Mouse (Mus musculus): ENCODE data around the gene Aldh3b2. TPM values are rescaled to one million over a fixed set of nuclear protein-coding genes. Genes with fewer than 3 reads are reported as not detected.

Aldh3b2 gene
- 0.11 TPM for polyA plus RNA-seq (2012; fragmentation: generic; extraction: Trizol)

DNA sequence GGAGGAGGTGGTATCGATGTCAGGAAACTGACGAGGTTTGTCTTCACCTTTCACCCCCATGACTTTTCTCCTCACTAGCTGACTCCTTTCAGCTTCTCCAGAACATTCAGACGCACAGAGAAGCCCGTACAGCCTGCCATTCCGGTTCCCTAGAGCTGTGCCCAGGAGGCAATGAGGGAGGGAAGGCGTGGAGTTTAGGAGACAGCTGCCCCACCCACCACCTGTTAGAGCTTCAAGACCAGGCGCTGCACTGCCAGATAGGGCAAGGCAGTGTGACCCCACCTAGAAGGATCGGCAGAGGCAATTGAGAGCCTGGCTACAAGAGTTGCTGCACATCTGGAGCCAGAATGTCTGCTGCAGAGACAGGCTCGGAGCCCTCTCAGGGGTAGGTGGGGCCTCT lies at the start of gene Aldh3b2:
Gene Aldh3b2, plus strand, starts transcription at position 100 of the 400 bp plus-strand sequence.
- Histone ChIP-seq H3K4me2 (ENCODE audit: low read depth) (no peak within 1 kb of the TSS), H3K27me3 (ENCODE audit: control insufficient read depth, insufficient read depth, insufficient read length) (peaks cover 24% of the 10 kb centered on the region), H3K36me3 (ENCODE audit: control insufficient read depth, insufficient read depth) (no peaks in the 10 kb centered on the region), H3K79me2 (ENCODE audit: control insufficient read depth, insufficient read depth) (no peaks in the 10 kb centered on the region), H3K4me3 (no peak within 1 kb of the TSS), H3ac (ENCODE audit: control insufficient read depth, insufficient read length) (no peak within 1 kb of the TSS)
- TF ChIP-seq TCF3 (IDR thresholded peaks at IDR 0.05; ENCODE audit: insufficient read length, low read depth) (no peak), CEBPB (IDR thresholded peaks at IDR 0.05; ENCODE audit: insufficient read depth, poor library complexity, severe bottlenecking) (no peak), TCF12 (IDR thresholded peaks at IDR 0.05; ENCODE audit: insufficient read depth, poor library complexity, severe bottlenecking) (no peak), MAX (IDR thresholded peaks at IDR 0.05; ENCODE audit: low read depth) (no peak), MYOD1 (IDR thresholded peaks at IDR 0.05; ENCODE audit: control insufficient read depth in 1 of 3, insufficient read length in 2 of 3, low read depth in 2 of 3) (peak in 2 of 3 experiments; percentile 68 to 81), USF1 (IDR thresholded peaks at IDR 0.05; ENCODE audit: low read depth) (no peak), MYOG (IDR thresholded peaks at IDR 0.05; ENCODE audit: control insufficient read depth in 1 of 3, insufficient read depth in 1 of 3, insufficient read length in 2 of 3, low read depth in 2 of 3) (peak in 2 of 3 experiments; percentile 39 to 78)

DNA sequence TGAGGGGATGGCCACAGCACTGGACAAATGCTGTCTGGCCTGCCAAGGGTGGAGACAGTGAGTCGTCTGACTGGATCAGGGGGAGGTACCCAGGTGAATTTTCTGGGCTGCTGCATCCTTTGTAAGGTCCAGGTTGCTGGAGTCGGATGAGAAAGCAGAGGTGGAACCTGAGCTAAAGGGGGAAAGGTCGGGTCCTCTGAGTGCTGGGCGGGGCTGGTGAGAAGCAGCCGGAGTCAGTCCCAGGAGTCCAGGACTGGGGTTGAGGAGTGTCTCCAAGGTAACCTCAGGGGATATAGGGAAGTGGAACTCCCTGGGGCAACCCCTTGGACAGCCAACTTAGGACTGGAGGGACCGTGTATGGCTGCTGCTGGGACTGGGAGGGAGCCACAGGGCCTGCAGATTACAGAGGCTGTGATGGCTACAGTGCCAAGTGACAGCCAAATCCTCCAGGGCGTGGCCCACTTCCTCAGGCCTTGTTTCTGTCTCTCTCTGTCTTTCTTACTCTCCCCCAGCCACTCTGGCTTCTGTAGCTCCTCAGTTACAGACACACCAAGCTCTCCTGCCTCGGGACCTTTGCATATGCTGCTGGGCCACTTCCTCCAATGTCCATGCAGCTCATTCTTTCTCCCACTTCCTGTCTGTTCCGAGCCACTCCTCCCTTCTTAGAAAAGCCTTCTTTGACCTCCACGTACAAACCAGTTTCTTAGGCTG lies 49.3 kb upstream of the Aldh3b2 start:
- Histone ChIP-seq H3K79me2 (ENCODE audit: control insufficient read depth, insufficient read depth) (no peaks in the 10 kb centered on the region), H3K4me2 (ENCODE audit: low read depth) (peak overlapping the region; percentile 34), H3K27me3 (ENCODE audit: control insufficient read depth, insufficient read depth, insufficient read length) (no peaks in the 10 kb centered on the region), H3ac (ENCODE audit: control insufficient read depth, insufficient read length) (no peak overlapping the region), H3K36me3 (ENCODE audit: control insufficient read depth, insufficient read depth) (no peaks in the 10 kb centered on the region), H3K4me3 (no peak overlapping the region)
- TF ChIP-seq MYOD1 (IDR thresholded peaks at IDR 0.05; ENCODE audit: control insufficient read depth in 1 of 3, insufficient read length in 2 of 3, low read depth in 2 of 3), result peak in 1 of 3 experiments; percentile 34
- TF ChIP-seq E2F4 (IDR thresholded peaks at IDR 0.05; ENCODE audit: insufficient read depth), result no peak
- peak in 1 of 3 experiments; percentile 33 for TF ChIP-seq MYOG (IDR thresholded peaks at IDR 0.05; ENCODE audit: control insufficient read depth in 1 of 3, insufficient read depth in 1 of 3, insufficient read length in 2 of 3, low read depth in 2 of 3)

DNA sequence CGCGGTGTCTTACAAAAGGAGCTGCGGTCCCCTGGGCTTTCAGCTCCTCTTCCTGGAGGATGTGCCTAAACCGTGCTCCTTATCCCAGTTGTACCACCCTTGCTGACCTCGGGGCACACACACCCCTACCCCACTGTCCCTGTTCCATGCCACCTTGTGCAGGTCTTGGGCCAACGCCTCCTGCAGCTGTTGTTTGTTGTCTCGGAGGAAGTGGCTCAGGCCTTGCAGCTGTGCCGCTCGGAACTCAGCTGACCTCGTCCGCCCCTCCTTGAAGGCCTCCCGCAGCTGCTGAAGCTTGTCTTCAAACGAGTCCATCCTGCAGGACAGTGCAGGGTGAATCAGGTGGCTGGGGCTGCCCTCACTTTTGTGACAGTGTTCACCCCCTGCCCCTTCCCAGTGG lies 48.5 kb upstream of the Aldh3b2 start:
- Histone ChIP-seq H3ac (ENCODE audit: control insufficient read depth, insufficient read length) (no peak overlapping the region), H3K36me3 (ENCODE audit: control insufficient read depth, insufficient read depth) (no peaks in the 10 kb centered on the region), H3K27me3 (ENCODE audit: control insufficient read depth, insufficient read depth, insufficient read length) (no peaks in the 10 kb centered on the region), H3K4me2 (ENCODE audit: low read depth) (peak overlapping the region; percentile 55), H3K4me3 (no peak overlapping the region), H3K79me2 (ENCODE audit: control insufficient read depth, insufficient read depth) (no peaks in the 10 kb centered on the region)
- TF ChIP-seq MYOD1 (IDR thresholded peaks at IDR 0.05; ENCODE audit: control insufficient read depth in 1 of 3, insufficient read length in 2 of 3, low read depth in 2 of 3), result peak; percentile 97 to 100 (median 98)
- peak; percentile 43 for TF ChIP-seq POLR2A (IDR thresholded peaks at IDR 0.05; ENCODE audit: insufficient read length, low read depth)
- TF ChIP-seq E2F4 (IDR thresholded peaks at IDR 0.05; ENCODE audit: insufficient read depth), result no peak
- peak; percentile 99 for TF ChIP-seq TCF12 (IDR thresholded peaks at IDR 0.05; ENCODE audit: insufficient read depth, poor library complexity, severe bottlenecking)
- TF ChIP-seq USF1 (IDR thresholded peaks at IDR 0.05; ENCODE audit: low read depth), result peak; percentile 40
- peak; percentile 5 for TF ChIP-seq SRF (IDR thresholded peaks at IDR 0.05; ENCODE audit: control insufficient read depth, insufficient read length, low read depth)
- TF ChIP-seq TCF3 (IDR thresholded peaks at IDR 0.05; ENCODE audit: insufficient read length, low read depth), result peak; percentile 99
- peak; percentile 72 for TF ChIP-seq POLR2AphosphoS2 (IDR thresholded peaks at IDR 0.05; ENCODE audit: insufficient read length, low read depth)
- TF ChIP-seq MYOG (IDR thresholded peaks at IDR 0.05; ENCODE audit: control insufficient read depth in 1 of 3, insufficient read depth in 1 of 3, insufficient read length in 2 of 3, low read depth in 2 of 3), result peak; percentile 93 to 100 (median 99)
- TF ChIP-seq CEBPB (IDR thresholded peaks at IDR 0.05; ENCODE audit: insufficient read depth, poor library complexity, severe bottlenecking), result no peak
- TF ChIP-seq REST (IDR thresholded peaks at IDR 0.05; ENCODE audit: insufficient read depth, insufficient read length), result no peak
- TF ChIP-seq MAX (IDR thresholded peaks at IDR 0.05; ENCODE audit: low read depth), result no peak

GRCm38 (mm10) chr19:3924190-3924589 lies 47.9 kb upstream of the Aldh3b2 start:
- H3ac ChIP-seq (ENCODE audit: control insufficient read depth, insufficient read length), result no peak overlapping the region
- no peaks in the 10 kb centered on the region for H3K27me3 ChIP-seq (ENCODE audit: control insufficient read depth, insufficient read depth, insufficient read length)
- no peaks in the 10 kb centered on the region for H3K79me2 ChIP-seq (ENCODE audit: control insufficient read depth, insufficient read depth)
- H3K4me2 ChIP-seq (ENCODE audit: low read depth), result peak overlapping the region; percentile 55
- TF ChIP-seq TCF12 (IDR thresholded peaks at IDR 0.05; ENCODE audit: insufficient read depth, poor library complexity, severe bottlenecking), result no peak
- no peak for TF ChIP-seq TCF3 (IDR thresholded peaks at IDR 0.05; ENCODE audit: insufficient read length, low read depth)
- TF ChIP-seq MAX (IDR thresholded peaks at IDR 0.05; ENCODE audit: low read depth), result no peak
- no peak for TF ChIP-seq MYOD1 (IDR thresholded peaks at IDR 0.05; ENCODE audit: control insufficient read depth in 1 of 3, insufficient read length in 2 of 3, low read depth in 2 of 3)
- TF ChIP-seq MYOG (IDR thresholded peaks at IDR 0.05; ENCODE audit: control insufficient read depth in 1 of 3, insufficient read depth in 1 of 3, insufficient read length in 2 of 3, low read depth in 2 of 3), result no peak
- H3K36me3 ChIP-seq (ENCODE audit: control insufficient read depth, insufficient read depth), result no peaks in the 10 kb centered on the region
- H3K4me3 ChIP-seq, result no peak overlapping the region

DNA sequence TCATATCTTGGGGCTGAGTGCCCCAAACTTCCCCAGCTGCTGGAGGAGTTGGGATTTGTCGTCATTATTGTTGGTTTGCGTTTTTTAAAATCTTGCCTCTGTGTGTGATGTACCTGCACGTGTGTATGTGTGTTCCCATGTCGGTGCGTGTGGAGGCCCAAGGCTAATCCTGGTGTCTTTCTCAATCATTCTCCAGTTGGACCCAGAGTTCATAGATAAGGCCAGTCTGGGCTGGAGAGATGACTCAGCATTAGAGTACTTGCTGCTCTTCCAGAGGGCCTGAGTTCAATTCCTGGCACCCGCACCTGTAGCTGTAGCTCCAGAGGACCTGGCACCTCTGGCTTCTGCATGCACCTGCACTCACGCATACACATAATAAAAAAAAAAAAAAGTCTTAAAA lies 47.3 kb upstream of the Aldh3b2 start:
- Histone ChIP-seq H3K79me2 (ENCODE audit: control insufficient read depth, insufficient read depth) (no peaks in the 10 kb centered on the region), H3K27me3 (ENCODE audit: control insufficient read depth, insufficient read depth, insufficient read length) (no peaks in the 10 kb centered on the region), H3K4me2 (ENCODE audit: low read depth) (peak overlapping the region; percentile 55), H3K36me3 (ENCODE audit: control insufficient read depth, insufficient read depth) (no peaks in the 10 kb centered on the region), H3ac (ENCODE audit: control insufficient read depth, insufficient read length) (no peak overlapping the region), H3K4me3 (no peak overlapping the region)
- TF ChIP-seq POLR2AphosphoS2 (IDR thresholded peaks at IDR 0.05; ENCODE audit: insufficient read length, low read depth) (no peak), USF1 (IDR thresholded peaks at IDR 0.05; ENCODE audit: low read depth) (no peak), MYOG (IDR thresholded peaks at IDR 0.05; ENCODE audit: control insufficient read depth in 1 of 3, insufficient read depth in 1 of 3, insufficient read length in 2 of 3, low read depth in 2 of 3) (no peak), E2F4 (IDR thresholded peaks at IDR 0.05; ENCODE audit: insufficient read depth) (no peak), POLR2A (IDR thresholded peaks at IDR 0.05; ENCODE audit: insufficient read length, low read depth) (no peak), CEBPB (IDR thresholded peaks at IDR 0.05; ENCODE audit: insufficient read depth, poor library complexity, severe bottlenecking) (no peak), MAX (IDR thresholded peaks at IDR 0.05; ENCODE audit: low read depth) (no peak)

Data from myocyte (in vitro differentiated cells).